Mouse (Mus musculus) c-Kit-positive CD71-negative TER-119-negative erythroid progenitor cells, embryonic 14.5 days (primary cell): ENCODE measurements at regions not wholly inside any gene's neighbourhood (a gene's known extent, or its start where the extent isn't known, plus 50 kb on each side); places are given as distances from the start of the nearest gene placed in this dataset.

Experiments
- DNase-seq: peaks from one replicate; pipeline ENCODE4 v3.0.0-alpha.2; 2013; ENCODE audit warnings: low read depth

- no peak for DNase-seq
Measured at GRCm38 (mm10) chr6:51701253-51702020, 177.7 kb downstream of the Snx10 start.

DNA sequence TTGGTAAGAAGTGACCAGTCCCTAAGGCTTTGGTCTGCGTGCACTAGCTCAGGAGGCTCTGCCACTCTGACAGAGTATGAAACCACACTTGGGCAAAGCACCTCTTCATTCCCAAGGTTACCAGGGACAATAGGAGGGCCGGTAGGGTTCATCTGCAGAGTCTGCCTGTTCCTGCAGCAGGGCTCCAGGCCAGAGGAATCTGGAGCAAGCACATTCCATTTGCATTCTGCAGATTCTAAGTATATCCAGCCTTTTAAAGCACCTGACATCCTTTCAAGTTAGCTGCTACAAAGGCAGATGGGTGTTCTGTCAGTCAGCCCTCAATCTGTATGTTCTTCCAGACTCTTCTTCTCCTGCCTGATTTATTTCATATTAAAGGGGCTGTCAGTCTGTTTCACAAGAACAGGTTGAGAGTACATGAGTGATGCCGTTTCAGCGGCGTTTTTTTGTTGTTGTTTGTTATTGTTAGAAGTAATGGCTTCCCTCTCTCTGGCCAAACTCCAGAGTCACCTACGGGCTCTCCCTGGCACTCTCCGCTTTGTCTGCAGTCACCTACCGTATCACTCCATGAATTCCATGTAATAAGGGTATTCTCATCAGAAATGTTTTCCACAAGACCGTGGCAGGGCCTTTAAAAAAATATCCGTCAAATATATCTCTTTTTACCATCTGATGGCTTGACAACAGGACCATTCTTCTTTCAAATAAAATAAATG lies 178.9 kb downstream of the Snx10 start:
- no peak for DNase-seq

DNA sequence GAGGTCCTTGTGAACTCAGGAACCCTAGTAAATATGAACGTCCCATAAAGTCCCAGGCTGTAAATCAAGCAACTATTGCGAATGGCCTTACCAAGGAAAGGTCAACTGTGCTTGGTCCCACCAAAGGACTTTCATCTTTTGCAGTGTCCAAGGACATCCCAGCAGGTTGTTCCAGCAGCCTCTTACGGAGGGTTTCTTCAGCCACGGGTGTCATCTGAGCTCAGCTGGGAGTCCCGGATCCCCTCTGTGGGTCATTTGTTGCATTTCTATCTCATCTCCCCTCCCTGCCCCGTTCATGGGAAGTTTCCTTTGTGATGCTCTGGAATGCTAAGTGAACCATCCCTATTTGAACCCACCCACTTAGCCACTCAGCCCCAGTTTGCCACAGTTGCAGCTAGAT lies 184.3 kb downstream of the Snx10 start:
- DNase-seq, result no peak

DNA sequence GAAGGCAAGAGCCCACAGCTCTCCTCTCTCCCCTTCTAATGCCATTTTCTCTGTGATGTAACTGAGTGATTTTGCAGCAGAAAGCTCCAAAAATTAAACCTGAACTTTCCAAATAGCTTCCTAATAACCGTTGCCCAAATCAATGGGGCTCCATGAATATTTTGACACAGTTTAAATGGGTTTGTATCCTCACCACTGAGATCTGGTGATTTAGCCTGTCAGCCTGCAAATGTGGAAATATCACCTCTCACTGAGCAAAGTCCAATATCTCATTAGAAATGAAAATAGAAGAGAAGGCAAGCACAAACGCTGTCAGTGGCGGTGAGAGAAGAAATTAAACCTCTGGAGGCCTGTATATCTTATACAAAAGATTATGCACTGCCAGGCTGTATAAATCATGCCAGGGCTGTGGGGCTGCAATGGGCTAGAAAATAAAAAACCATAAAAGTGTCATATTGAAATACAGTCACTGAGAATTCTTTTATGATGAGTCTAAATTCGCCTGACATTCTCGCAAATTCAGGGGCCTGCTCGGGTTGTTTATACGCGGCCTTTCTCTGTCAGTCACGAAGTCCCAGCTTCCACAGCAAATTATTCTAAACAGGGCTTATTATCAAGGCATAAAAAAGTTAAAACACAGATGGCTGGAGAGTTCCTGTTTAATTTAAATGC lies 185.1 kb downstream of the Snx10 start:
- no peak for DNase-seq

DNA sequence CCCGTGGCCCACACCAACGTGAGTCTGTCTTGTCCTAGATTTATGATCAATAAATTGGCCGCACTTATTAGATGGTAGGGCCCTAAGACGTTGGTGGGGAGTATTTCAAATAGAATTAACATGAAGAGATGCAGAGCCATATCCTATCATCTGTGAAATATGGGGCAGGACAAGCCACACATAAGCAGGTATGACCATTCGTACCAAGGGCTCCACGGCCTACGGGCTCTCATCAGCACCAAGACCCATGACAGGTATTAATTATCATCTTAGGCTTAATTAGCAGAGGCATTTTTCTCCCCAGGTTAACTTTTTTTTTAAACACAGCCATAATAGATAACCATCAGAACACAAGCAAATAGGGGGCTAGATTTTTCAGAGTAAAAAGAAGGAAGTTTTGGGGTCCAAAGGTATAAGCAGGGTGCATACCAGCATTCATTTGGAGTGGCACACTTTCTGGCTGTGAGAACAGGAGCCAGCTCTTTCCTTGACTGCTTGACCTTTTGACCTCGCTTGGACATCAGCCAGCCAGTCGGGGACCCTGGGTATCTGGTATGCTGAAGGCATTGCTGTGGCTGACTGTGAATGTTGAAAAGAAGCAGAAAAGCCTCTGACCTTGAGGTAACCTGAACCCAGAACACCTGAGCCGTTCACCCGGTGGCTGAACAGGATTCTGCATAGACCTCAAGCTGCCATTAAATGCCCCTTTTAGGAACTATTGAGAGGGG lies 185.8 kb downstream of the Snx10 start:
- DNase-seq, result no peak

GRCm38 (mm10) chr6:51710153-51710552 lies 186.5 kb downstream of the Snx10 start:
- DNase-seq, result no peak

- DNase-seq, result no peak
Measured at GRCm38 (mm10) chr6:51710926-51711615, 187.4 kb downstream of the Snx10 start.

- DNase-seq, result no peak
Measured at GRCm38 (mm10) chr6:51711616-51711970, 187.9 kb downstream of the Snx10 start.

DNA sequence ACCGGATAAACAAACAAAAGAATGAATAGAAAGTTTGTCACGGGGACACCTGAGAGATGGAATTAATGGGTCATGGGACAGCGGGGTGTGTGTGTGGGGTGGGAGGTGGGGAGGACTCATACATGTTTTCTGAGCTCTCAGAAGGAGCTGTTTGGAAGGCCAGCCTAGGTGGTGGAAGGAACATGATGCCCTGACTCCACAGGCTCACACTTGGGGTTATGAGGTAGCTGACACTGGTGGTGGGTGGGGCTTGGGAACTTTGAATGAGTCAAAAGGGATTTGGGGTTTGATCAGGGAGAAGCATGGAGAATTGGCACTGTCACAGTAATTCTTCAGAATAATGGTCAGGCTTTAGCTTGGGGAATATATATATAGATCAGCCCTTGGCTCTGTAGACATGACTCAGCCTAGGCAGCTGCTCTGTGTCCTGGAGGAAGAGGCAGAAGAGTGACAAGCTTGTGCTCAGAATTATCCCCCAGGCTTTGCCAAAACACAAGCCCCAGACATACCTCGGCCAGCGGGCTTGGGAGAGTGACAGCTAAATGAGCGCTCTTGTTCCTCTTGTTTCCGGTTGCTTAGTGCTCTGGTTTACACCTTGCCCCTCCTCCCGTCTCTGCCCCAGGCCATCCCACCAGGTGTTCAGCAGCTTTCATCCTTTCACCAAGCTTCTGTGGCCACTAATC lies 191.6 kb downstream of the Snx10 start:
- DNase-seq, result no peak

GRCm38 (mm10) chr6:51717386-51717785 lies 193.7 kb downstream of the Snx10 start:
- no peak for DNase-seq

GRCm38 (mm10) chr6:51720705-51721104 lies 197.0 kb downstream of the Snx10 start:
- no peak for DNase-seq

GRCm38 (mm10) chr6:51723053-51723452 lies 199.4 kb downstream of the Snx10 start:
- no peak for DNase-seq

DNA sequence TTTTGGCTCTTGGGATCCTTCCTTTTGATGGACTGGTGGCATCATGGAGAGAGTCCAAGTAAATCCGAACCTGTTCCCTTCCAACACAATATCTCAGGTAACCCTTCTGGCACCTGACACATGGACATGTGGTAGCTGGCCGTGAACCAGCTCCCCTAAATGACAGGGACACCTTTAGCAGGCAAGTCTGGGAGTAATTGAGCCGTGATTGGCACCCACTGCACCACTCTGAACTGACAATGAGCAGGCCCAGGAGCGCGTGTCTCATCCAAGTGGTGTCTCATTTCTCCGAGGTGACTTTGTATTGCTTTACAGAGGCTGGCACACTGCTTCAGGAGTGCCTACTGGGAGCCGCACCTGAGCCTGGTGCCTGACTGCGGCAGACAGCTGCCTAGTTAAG lies 203.5 kb downstream of the Snx10 start:
- DNase-seq, result no peak

DNA sequence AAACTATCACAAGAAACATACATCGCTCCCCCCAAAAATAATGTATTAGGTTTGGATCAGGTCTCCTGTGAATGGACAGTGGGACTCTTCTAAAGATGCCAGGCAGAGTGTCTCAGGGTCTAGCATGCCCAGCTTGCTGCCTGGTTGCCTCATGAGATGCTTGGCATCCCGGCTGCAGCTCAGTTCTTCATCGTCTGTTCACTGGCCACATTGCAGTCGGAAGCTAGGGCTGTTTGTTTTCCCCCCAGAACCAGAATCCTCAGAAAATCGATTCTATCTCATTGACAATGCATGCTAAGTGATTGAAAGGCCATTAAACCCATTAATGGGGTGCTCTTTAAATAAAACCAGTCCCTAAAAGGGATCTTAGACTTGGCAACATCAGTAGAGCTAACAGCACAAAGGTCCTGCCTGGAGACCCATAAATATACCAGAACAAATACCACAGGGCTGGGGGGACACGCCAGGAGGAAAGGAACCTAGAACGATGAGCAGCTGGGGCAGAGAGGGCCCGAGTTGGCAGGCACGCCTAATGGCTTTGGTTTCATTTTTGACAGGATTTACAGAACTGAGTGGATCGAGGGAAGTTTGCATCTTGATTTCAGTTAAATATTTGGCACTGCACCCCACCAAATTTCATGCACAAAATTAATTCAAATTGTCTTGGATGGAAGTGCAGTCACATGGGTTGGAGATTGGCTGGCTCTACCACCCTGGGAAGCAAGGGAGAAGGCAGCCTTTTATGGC lies 205.3 kb downstream of the Snx10 start:
- no peak for DNase-seq

GRCm38 (mm10) chr6:51730564-51731351 lies 207.1 kb downstream of the Snx10 start:
- no peak for DNase-seq

DNA sequence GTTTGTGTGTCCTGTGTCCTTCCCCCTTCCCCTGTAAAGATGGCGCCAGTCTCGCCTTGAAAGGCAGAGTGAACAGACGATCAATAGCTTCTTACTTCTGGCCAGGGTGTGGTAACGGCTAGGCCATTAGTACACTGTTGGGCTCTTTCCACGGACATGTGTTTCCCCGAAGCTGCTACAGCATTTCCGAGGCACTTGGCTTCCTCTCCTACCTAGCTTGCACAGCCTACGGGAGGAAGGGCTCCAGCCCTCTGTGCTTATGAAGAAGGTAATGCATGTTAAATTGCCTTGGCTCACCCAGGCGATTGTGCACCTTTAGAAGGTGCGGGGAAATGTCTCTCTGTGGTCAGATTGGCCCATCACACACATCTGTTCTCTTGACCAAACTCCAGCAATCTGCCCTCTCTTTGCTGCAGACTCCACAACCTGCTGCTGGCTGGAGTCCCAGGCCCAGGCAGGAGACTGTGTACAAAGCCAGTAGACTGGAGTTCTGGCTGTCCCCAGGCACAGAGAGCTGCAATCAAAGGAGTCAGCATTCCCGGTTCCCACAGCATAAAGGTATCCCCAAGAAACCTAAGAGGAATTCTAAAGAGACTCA lies 208.7 kb downstream of the Snx10 start:
- DNase-seq, result no peak

DNA sequence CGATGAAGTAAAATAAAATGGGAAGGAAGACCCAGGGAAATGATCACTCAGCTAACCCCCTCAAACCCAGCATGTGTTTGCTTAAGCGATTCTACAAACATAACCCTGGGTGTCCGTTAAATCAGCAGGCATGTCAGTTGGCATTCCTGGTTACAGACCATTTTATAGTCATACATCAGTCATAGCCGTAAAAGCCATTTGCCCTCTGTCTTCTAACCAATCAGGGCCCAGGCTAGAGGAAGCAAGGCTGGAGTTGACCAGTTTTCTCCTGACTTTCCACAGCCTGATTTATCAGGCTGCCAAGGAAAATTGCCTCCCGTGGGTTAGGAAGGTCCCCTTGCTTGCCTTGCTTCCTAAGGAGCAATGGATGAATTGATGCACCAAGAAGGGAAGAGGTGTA lies 212.3 kb downstream of the Snx10 start:
- no peak for DNase-seq

GRCm38 (mm10) chr6:51743105-51743660 lies 219.5 kb downstream of the Snx10 start:
- no peak for DNase-seq

- no peak for DNase-seq
Measured at GRCm38 (mm10) chr6:51744607-51745006, 220.9 kb downstream of the Snx10 start.
